Mouse (Mus musculus) midbrain, embryonic 13.5 days (tissue): Measurements from ENCODE around the gene Muc3a. TPM values are rescaled to one million over a fixed set of nuclear protein-coding genes. Genes with fewer than 3 reads are reported as not detected.

Experiments used
- ATAC-seq: fragments of 200-750 bp; cut with Nextera tagmentation; 2 replicates; pipeline ENCODE4 v1.8.0; 2017; ENCODE audit warnings: mild to moderate bottlenecking, moderate TSS enrichment, moderate library complexity
- H3K27ac ChIP-seq: fragments of 300-500 bp; sonication (generic); 2 replicates; pipeline ENCODE4 v1.5.1; 2015; ENCODE audit warnings: inconsistent platforms, mild to moderate bottlenecking, moderate library complexity
- H3K27me3 ChIP-seq: fragments of 300-500 bp; sonication (generic); 2 replicates; pipeline ENCODE4 v1.6.1; 2015; ENCODE audit warnings: mild to moderate bottlenecking, inconsistent platforms
- H3K36me3 ChIP-seq: fragments of 300-500 bp; sonication (generic); 2 replicates; pipeline ENCODE4 v1.6.1; 2015; ENCODE audit warnings: mild to moderate bottlenecking, inconsistent platforms
- H3K4me1 ChIP-seq: fragments of 300-500 bp; sonication (generic); replicated peaks from 2 replicates; pipeline ENCODE4 v1.6.1; 2015; ENCODE audit warnings: inconsistent platforms
- H3K4me2 ChIP-seq: fragments of 300-500 bp; sonication (generic); replicated peaks from 2 replicates; pipeline ENCODE4 v1.6.1; 2015; ENCODE audit warnings: moderate library complexity, mild to moderate bottlenecking, inconsistent platforms
- H3K4me3 ChIP-seq: fragments of 300-500 bp; sonication (generic); replicated peaks from 2 replicates; pipeline ENCODE4 v1.5.1; 2015; ENCODE audit warnings: mild to moderate bottlenecking, inconsistent platforms
- H3K9ac ChIP-seq: fragments of 300-500 bp; sonication (generic); replicated peaks from 2 replicates; pipeline ENCODE4 v1.6.1; 2015; ENCODE audit warnings: mild to moderate bottlenecking, inconsistent platforms
- H3K9me3 ChIP-seq: fragments of 300-500 bp; sonication (generic); 2 replicates; pipeline ENCODE4 v1.6.1; 2016; ENCODE audit warnings: mild to moderate bottlenecking, inconsistent platforms
- WGBS: fragments of 180-500 bp; shearing (Covaris S2); methylation state at CpG from one replicate; pipeline ENCODE4 v1.1.7; 2015; 5-methylcytosine and 5-hydroxymethylcytosine counted together
- polyA plus RNA-seq: library from polyadenylated mRNA; unstranded; fragments of >200 nt; fragmentation: Nextera tagmentation; extraction: Ambion mirVana; gene quantifications from 2 replicates; pipeline ENCODE4 v1.2.1, GENCODE M21; 2015

Gene Muc3a
- polyA plus RNA-seq = not detected in 2 replicates

DNA sequence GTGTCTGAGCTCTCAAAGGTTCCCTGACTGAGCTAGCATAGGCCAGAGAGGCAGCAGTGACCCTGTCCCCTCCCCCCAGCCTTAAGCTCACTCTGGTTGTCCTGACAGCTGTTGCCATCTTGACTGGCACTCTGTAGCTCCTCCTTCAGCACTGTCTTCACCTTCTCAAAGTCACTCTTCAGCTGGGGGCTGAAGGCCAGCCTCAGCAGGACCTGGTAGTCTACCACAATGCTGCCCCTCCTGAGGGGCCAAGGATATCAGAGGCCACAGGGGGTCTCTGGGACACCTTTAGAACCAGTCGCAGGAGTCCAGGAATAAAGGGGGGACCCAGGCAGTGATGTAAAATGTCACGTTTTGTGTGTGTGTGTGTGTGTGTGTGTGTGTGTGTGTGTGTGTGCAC, at the start of gene Muc3a:
Gene Muc3a, minus strand, starts transcription at position 101 of the 400 bp plus-strand sequence.
- Histone ChIP-seq H3K36me3 (no peaks in the 10 kb centered on the region), H3K4me3 (no peak within 1 kb of the TSS), H3K27me3 (no peaks in the 10 kb centered on the region), H3K27ac (no peak within 1 kb of the TSS), H3K9ac (no peak within 1 kb of the TSS), H3K4me1 (no peaks in the 10 kb centered on the region), H3K9me3 (no peaks in the 10 kb centered on the region), H3K4me2 (no peak within 1 kb of the TSS)
- ATAC-seq = no peak
- WGBS = 72% methylated on average over 2 of the region's 2 CpGs

DNA sequence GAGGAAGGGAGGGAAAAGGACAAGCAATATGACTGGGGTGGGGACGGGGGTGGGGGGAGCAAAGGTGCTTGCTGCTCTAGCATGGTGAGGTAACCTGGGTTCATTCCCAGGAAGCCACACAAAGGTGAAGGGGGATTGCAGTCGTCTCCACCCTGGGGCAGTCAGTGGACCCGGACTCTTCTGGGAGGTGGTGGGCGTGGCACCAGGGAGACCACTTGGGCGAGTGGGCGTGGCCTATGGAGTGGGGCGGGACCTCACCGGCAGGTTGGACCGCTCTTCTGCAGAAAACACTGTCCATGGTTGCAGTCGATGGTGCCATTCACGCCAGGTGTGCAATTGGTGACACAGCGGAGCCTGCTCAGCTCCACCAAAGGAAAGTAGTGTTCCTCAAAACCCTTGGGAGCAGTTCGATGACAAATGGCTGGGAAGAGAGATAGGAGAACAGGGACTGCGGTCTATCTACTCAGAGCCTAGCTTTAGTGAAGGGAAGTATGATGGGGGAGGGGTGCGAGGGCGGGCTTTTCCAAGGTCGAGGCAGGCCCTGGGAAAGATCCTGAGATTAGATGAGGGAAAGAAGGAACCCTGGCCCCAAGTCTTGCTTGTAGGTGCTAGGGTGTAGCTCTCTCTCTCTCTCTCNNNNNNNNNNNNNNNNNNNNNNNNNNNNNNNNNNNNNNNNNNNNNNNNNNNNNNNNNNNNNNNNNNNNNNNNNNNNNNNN, 917 bp downstream of the Muc3a start:
- Histone ChIP-seq H3K4me1 (no peaks in the 10 kb centered on the region), H3K4me3 (no peak overlapping the region), H3K9ac (no peak overlapping the region), H3K36me3 (no peaks in the 10 kb centered on the region), H3K9me3 (no peaks in the 10 kb centered on the region), H3K27ac (no peak overlapping the region), H3K27me3 (no peaks in the 10 kb centered on the region), H3K4me2 (no peak overlapping the region)
- ATAC-seq = no peak
- 26% methylated on average over 17 of the region's 17 CpGs for WGBS

DNA sequence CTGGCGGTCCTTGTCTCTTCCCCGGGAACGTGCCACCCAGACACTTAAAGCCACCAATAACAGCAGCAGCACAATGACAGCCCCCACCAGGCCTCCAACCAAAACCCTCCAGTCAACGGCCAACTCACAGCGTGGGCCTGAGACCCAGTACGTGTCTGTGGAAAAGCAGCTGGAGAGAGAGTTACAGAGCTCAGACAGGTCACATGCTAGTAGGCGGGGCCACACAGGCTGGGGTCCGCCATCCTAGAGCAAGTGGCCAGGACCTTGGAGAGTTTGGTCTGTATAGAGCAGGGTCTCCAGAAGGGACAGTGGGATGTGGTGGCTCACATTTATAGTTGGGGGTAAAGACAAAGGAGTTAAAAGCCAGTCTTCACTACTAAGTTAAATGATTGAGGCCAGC, 1.5 kb downstream of the Muc3a start:
- Histone ChIP-seq H3K36me3 (no peaks in the 10 kb centered on the region), H3K4me2 (no peak overlapping the region), H3K27ac (no peak overlapping the region), H3K27me3 (peaks cover 2% of the 10 kb centered on the region; the same call in 1 of the 2 replicates), H3K9ac (no peak overlapping the region), H3K4me1 (no peaks in the 10 kb centered on the region), H3K9me3 (no peaks in the 10 kb centered on the region), H3K4me3 (no peak overlapping the region)
- 73% methylated on average over 8 of the region's 8 CpGs for WGBS
- ATAC-seq = no peak

DNA sequence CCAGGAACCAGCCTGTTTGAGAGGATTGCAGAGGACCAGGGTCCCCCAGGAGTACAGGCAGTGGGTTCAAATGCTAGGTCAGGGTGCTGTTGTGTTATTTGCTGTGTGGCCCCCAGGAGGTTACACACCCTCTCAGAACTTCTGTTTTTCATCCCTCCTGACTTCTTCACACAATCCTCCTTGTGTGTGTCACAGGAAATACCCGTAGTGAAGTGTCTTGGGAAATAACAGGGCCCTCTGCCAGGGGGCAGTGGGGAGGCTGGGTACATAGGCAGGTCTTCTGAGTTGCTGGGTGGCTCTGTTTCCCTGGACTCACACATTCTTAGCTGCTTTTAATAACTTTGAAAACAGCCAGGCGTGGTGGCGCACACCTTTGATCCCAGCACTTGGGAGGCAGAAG, 6.9 kb downstream of the Muc3a start:
- H3K27me3 ChIP-seq = peaks cover 2% of the 10 kb centered on the region; the same call in 1 of the 2 replicates
- no peaks in the 10 kb centered on the region for H3K4me1 ChIP-seq
- H3K9ac ChIP-seq = no peak overlapping the region
- H3K9me3 ChIP-seq = no peaks in the 10 kb centered on the region
- no peak overlapping the region for H3K4me2 ChIP-seq
- no peak overlapping the region for H3K27ac ChIP-seq
- ATAC-seq = no peak
- H3K36me3 ChIP-seq = no peaks in the 10 kb centered on the region
- no peak overlapping the region for H3K4me3 ChIP-seq
- WGBS = 86% methylated on average over 3 of the region's 3 CpGs

DNA sequence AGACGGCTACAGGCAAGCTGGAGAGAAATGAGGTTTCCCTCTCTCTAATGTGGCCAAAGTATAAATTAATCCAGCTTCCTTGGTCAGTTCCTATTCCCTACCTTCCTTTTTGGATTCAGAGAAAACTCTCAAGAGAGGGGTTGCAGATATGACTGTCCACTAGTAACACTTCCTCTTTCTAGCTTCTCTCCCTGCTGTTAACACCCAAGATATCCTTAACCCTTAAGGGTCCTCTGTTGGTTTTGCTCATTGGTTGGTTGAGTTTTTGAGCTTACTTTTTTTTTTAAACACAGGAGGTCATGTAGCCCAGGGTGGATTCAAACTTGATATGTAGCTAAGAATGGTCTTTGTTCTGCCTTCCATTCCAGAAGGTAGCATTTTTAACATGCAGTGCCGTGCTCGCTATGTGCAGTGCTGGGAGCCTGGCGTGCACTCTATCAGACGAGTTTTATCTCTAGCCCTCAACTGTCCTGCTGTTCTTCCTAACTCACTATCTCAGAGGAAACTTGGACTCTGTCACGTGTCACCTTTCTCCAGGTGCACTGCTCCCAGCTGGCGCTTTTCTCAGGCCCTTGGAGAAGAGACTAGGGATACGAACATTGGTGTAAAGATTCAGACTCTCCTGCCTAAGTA, 17.6 kb downstream of the Muc3a start:
- WGBS = 83% methylated on average over 8 of the region's 8 CpGs
- H3K4me3 ChIP-seq = no peak overlapping the region
- H3K4me1 ChIP-seq = no peaks in the 10 kb centered on the region
- H3K4me2 ChIP-seq = no peak overlapping the region
- H3K27me3 ChIP-seq = 0 out of 2 replicates have a peak, but pooled peaks cover 3% of the 10 kb centered on the region
- H3K9ac ChIP-seq = no peak overlapping the region
- H3K36me3 ChIP-seq = no peaks in the 10 kb centered on the region
- ATAC-seq = no peak
- H3K9me3 ChIP-seq = no peaks in the 10 kb centered on the region
- H3K27ac ChIP-seq = no peak overlapping the region

DNA sequence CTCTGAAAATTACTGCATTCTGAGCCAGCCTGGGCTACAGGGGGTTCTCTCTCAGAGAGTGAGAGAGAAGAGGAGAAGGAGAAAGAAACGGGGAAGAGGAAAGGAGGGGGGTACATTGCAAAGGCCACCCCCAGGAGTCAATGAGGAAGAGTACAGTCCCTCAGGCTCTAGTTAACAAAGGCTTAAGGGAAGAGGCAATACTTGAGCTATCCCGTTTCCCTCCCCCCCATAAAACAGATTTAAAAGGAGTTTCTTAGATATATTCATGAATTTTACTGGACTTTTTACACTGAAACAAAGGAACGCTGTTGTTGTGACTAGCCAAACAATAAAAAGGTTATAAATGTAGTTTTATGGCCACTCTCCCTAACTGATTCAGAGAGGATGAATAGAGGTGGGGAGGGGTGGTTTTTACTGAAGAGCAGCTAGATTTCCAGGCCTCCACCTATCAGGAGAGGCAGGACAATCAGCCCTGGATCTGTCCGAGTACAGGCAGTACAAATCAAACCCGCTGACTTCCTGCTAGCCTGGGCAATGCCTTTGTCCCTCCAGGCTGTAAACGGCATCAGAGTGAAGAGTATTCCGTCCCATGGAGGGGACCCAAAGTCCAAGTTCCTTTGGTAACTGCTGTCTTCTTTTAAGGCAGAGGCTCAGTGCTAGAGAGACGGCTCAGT, 18.8 kb downstream of the Muc3a start:
- WGBS = 76% methylated on average over 8 of the region's 8 CpGs
- H3K4me3 ChIP-seq = no peak overlapping the region
- ATAC-seq = no peak

DNA sequence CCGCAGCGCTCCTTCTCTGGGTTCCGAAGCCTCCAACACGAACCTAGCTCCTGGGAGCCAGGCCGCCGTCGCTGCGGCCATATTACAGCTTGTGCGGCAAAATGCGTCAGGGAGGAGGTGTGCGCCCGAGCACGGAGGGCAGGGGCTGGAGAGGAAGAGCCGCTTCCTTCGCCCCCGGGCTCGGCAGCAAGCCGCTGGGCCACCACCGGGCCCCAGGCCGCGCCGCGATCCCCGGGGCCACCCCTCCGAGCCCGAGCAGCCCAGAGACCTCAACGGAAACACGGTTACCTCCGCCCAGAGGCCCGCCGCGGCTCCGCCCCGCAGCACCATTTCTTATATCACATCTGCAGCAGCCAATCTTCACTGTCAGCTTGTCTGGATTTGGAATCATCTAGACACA, 22.9 kb downstream of the Muc3a start:
- ATAC-seq = peak; percentile 45; the same call in 1 of the 2 replicates
- Histone ChIP-seq H3K27ac (peak overlapping the region; percentile 49; the same call in 1 of the 2 replicates), H3K9ac (peak overlapping the region; percentile 78), H3K4me2 (peak overlapping the region; percentile 69), H3K27me3 (0 out of 2 replicates have a peak, but pooled peaks cover 8% of the 10 kb centered on the region), H3K4me1 (no peaks in the 10 kb centered on the region), H3K9me3 (no peaks in the 10 kb centered on the region), H3K4me3 (peak overlapping the region; percentile 51), H3K36me3 (no peaks in the 10 kb centered on the region)
- WGBS = 3% methylated on average over 34 of the region's 34 CpGs

More for the DNA sequence above, 18.8 kb downstream of the Muc3a start:
- H3K27ac ChIP-seq = no peak overlapping the region
- no peaks in the 10 kb centered on the region for H3K36me3 ChIP-seq
- H3K27me3 ChIP-seq = 0 out of 2 replicates have a peak, but pooled peaks cover 7% of the 10 kb centered on the region
- no peaks in the 10 kb centered on the region for H3K4me1 ChIP-seq
- no peaks in the 10 kb centered on the region for H3K9me3 ChIP-seq
- H3K4me2 ChIP-seq = no peak overlapping the region
- H3K9ac ChIP-seq = no peak overlapping the region

DNA sequence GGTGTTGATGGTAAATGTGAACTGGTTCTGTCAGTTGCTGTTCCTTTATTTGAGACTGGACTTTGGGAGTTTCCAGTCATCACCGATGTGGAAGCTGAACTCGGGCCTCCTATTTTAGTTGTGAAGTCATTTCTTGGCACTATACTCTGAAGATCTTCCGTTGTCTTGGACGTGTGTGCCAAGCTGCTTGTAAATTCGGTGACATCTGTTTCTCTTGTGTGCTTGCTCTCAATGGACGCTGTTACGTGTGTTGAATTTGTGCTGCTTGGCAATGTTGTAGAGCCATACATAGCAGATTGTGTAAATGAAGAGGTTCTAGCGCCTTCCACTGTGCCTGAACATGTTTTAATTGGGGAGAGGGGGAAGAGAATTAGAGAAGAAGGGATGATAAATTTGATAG, 26.8 kb downstream of the Muc3a start:
- H3K4me1 ChIP-seq = no peaks in the 10 kb centered on the region
- no peak overlapping the region for H3K27ac ChIP-seq
- ATAC-seq = no peak
- no peak overlapping the region for H3K9ac ChIP-seq
- 0 out of 2 replicates have a peak, but pooled peaks cover 8% of the 10 kb centered on the region for H3K27me3 ChIP-seq
- no peaks in the 10 kb centered on the region for H3K9me3 ChIP-seq
- H3K4me2 ChIP-seq = no peak overlapping the region
- no peak overlapping the region for H3K4me3 ChIP-seq
- WGBS = 86% methylated on average over 8 of the region's 8 CpGs
- no peaks in the 10 kb centered on the region for H3K36me3 ChIP-seq

DNA sequence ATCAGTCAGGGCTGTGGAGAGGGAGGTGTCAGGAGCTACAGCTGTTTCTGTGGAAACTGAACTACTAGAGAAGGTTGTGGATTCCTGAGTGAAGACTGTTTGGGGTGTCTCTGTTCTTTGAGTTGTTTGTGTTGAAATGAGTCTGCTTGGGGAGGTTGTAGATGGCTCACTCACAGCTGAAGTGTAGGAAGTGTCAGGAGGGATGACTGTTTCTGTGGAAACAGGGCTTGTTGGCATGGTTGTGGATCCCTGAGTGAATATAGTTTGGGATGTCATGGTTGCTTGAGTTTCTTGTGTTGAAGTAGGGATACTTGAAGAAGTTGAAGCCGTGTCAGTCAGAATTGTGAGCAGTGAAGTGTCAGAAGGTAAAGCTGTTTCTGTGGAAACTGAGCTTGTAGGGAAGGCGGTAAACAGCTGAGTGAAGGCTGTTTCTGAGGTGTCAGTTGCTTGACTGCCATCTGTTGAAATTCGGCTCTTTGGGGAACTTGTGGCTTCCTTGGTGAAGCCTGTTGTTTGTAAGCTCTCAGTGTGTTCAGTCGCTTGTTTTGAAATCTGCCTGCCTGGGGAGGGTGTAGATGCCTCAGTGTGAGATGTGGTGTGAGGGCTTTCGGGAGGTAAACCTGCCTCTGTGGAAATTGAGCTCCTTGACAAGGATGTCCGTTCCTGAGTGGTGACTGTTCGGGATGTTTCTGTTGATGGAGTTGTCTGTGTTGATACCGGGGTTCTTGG, 32.4 kb downstream of the Muc3a start:
- no peak overlapping the region for H3K4me2 ChIP-seq
- no peak overlapping the region for H3K4me3 ChIP-seq
- ATAC-seq = no peak
- 78% methylated on average over 8 of the region's 8 CpGs for WGBS
- H3K36me3 ChIP-seq = no peaks in the 10 kb centered on the region
- no peaks in the 10 kb centered on the region for H3K4me1 ChIP-seq
- no peaks in the 10 kb centered on the region for H3K27me3 ChIP-seq
- H3K9ac ChIP-seq = no peak overlapping the region
- H3K27ac ChIP-seq = no peak overlapping the region
- H3K9me3 ChIP-seq = no peaks in the 10 kb centered on the region

DNA sequence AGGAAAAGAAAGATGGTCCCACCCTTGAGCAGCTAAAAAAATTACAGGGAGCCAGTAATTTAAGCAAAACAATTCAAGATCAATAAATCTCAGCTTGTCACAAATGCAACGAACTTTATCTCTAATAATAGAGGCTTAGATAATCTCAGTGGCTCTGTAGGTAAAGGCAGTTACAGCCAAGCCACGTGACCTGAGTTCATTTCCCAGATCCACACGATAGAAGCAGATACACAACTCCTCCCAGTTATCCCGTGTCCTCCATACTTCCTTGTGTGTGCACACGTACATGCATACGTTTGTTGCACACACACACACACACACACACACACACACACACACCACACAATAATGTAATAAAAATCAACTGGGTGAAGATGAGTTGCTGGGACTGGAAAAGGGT, 38.2 kb downstream of the Muc3a start:
- ATAC-seq = no peak
- Histone ChIP-seq H3K36me3 (no peaks in the 10 kb centered on the region), H3K27ac (no peak overlapping the region), H3K4me1 (no peaks in the 10 kb centered on the region), H3K4me3 (no peak overlapping the region), H3K27me3 (no peaks in the 10 kb centered on the region), H3K9me3 (no peaks in the 10 kb centered on the region), H3K4me2 (no peak overlapping the region), H3K9ac (no peak overlapping the region)
- WGBS = 85% methylated on average over 6 of the region's 6 CpGs

DNA sequence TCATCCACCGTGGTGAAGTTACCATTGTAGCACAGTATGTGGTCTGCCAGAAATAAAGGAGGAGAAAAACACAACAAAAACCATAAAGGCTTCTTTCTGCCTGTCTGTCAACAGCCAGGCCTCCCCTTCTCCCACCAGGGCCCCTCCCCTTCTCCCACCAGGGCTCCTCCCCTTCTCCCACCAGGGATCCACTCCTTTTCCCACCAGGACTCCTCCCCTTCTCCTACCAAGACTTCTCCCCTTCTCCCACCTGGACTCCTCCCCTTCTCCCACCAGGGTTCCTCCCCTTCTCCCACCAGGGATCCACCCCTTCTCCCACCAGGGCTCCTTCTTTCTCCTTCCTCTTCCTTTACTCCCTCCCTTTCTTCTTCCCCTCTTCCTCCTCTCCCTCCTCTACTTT, 39.6 kb downstream of the Muc3a start:
- Histone ChIP-seq H3K9ac (no peak overlapping the region), H3K27me3 (no peaks in the 10 kb centered on the region), H3K36me3 (no peaks in the 10 kb centered on the region), H3K4me1 (no peaks in the 10 kb centered on the region), H3K4me3 (no peak overlapping the region), H3K4me2 (no peak overlapping the region), H3K9me3 (no peaks in the 10 kb centered on the region), H3K27ac (no peak overlapping the region)
- WGBS = 11% methylated on average over 1 of the region's 1 CpGs
- ATAC-seq = no peak

DNA sequence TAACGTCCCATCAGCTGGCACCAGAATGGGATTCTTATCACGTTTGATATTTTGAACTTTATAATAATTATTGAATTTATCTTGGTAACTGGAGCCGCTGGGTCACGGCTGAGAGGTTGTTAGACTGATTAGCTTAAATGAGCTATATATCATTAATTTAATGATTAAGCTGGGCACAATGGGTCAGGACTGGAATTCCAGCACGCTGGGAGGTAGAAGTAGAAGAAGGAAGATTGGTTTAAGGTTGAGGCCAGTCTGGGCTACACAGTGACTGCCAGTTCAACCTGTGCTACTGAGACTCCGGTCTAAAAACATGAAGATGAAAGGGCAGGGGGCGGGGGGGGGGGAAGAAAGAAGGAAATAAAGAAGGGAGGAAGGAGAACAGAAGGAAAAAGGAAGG, 40.7 kb downstream of the Muc3a start:
- H3K9me3 ChIP-seq = no peaks in the 10 kb centered on the region
- H3K4me3 ChIP-seq = no peak overlapping the region
- no peaks in the 10 kb centered on the region for H3K27me3 ChIP-seq
- H3K4me1 ChIP-seq = no peaks in the 10 kb centered on the region
- 79% methylated on average over 7 of the region's 7 CpGs for WGBS
- H3K4me2 ChIP-seq = no peak overlapping the region
- H3K27ac ChIP-seq = no peak overlapping the region
- H3K36me3 ChIP-seq = no peaks in the 10 kb centered on the region
- no peak for ATAC-seq
- H3K9ac ChIP-seq = no peak overlapping the region
